Mouse (Mus musculus) hindbrain, embryonic 10.5 days (tissue): Measurements from ENCODE around the gene Lamb3. TPM values are rescaled to one million over a fixed set of nuclear protein-coding genes. Genes with fewer than 3 reads are reported as not detected.

ENCODE experiments used
- DNase-seq: peaks from one replicate; pipeline ENCODE4 v3.0.0-alpha.2; 2017; ENCODE audit warnings: low spot score
- H3K27ac ChIP-seq: fragments of 300-500 bp; sonication (generic); 2 replicates; pipeline ENCODE4 v1.5.1; 2016; ENCODE audit warnings: mild to moderate bottlenecking, moderate library complexity
- H3K27me3 ChIP-seq: fragments of 300-500 bp; sonication (generic); 2 replicates; pipeline ENCODE4 v1.6.1; 2016; ENCODE audit warnings: mild to moderate bottlenecking; ENCODE audit not compliant: poor library complexity, insufficient read depth, severe bottlenecking
- H3K36me3 ChIP-seq: fragments of 300-500 bp; sonication (generic); 2 replicates; pipeline ENCODE4 v1.6.1; 2016; ENCODE audit warnings: mild to moderate bottlenecking, moderate library complexity
- H3K4me1 ChIP-seq: fragments of 300-500 bp; sonication (generic); replicated peaks from 2 replicates; pipeline ENCODE4 v1.6.1; 2016; ENCODE audit warnings: mild to moderate bottlenecking
- H3K4me3 ChIP-seq: fragments of 300-500 bp; sonication (generic); 2 replicates; pipeline ENCODE4 v1.5.1; 2016; ENCODE audit warnings: mild to moderate bottlenecking, moderate library complexity
- H3K9me3 ChIP-seq: fragments of 300-500 bp; sonication (generic); 2 replicates; pipeline ENCODE4 v1.6.1; 2016; ENCODE audit warnings: mild to moderate bottlenecking, moderate library complexity
- WGBS: fragments of 180-500 bp; shearing (Covaris S2); methylation state at CpG from one replicate; pipeline ENCODE4 v1.1.7; 2016; 5-methylcytosine and 5-hydroxymethylcytosine counted together
- polyA plus RNA-seq: library from polyadenylated mRNA; unstranded; fragments of >200 nt; fragmentation: Nextera tagmentation; extraction: Ambion mirVana; gene quantifications from 2 replicates; pipeline ENCODE4 v1.2.1, GENCODE M21; 2016

Gene Lamb3
- 0.37 and 0.46 TPM in 2 replicates for polyA plus RNA-seq

DNA sequence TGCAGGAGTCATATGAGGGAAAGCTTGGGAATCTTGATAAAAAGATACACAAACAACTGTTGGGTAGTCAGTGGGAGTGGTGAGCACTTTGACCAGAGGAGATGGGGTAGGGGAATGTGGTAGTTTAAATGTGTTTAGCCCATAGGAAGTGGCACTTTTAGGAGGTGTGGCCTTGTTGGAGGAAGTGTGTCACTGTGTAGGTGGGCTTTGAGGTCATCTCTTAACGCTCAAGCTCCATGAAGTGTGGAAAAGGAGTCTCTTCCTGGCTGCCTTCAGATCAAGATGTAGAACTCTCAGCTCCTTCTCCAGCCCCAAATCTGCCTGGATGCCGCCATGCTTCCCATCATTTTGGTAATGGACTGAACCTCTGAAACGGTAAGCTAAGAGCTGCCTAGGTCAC is at the start of gene Lamb3:
Gene Lamb3, plus strand, starts transcription at position 197 of the 400 bp plus-strand sequence.
- no peak for DNase-seq
- H3K27me3 ChIP-seq: no peaks in the 10 kb centered on the region
- no peaks in the 10 kb centered on the region for H3K4me1 ChIP-seq
- no peak within 1 kb of the TSS for H3K4me3 ChIP-seq
- no peaks in the 10 kb centered on the region for H3K36me3 ChIP-seq
- 90% methylated on average over 3 of the region's 3 CpGs for WGBS
- no peaks in the 10 kb centered on the region for H3K9me3 ChIP-seq
- H3K27ac ChIP-seq: no peak within 1 kb of the TSS

DNA sequence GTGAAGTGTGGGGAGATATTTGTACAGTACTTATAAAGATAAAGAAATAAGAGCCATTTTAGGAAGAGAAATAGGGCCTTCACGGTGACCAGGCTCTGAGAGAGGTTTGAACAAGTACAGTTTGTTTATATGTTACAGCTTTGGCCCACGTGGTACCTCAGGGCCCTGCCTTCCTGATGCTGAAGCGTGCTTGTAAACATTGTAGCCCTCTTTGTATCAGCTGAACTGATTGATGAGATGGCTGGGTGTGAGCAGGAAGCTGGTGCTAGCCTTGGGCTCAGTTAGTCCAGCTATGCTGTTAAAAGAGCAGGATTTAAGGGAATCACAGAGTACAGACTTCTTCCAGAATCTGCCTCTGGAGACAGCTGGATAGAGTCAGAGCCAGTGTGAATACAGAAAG is 48.3 kb upstream of the Lamb3 start:
- Histone ChIP-seq H3K27ac (no peak overlapping the region), H3K36me3 (no peaks in the 10 kb centered on the region), H3K27me3 (peaks cover 22% of the 10 kb centered on the region), H3K9me3 (no peaks in the 10 kb centered on the region), H3K4me3 (no peak overlapping the region), H3K4me1 (peaks cover 15% of the 10 kb centered on the region)
- DNase-seq: no peak
- 61% methylated on average over 3 of the region's 3 CpGs for WGBS

DNA sequence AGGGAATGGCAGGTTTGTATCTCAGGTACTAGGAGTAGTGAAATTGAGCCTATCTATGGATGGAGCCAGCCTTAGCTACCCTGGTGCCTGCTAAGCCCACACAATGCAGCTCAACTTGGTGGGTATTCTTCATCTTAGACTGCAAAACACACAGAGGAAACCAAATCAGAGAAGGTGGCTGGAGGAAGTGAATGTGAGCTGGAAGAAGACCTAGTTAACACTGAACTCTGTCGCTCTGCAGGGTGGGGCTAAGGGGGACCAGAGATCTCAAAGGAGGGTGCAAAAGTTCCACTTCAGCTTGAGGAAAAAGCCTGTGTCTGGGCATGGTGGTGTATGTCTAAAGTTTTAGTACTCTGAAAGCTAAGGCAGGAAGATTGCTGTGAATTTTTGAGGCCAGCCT is 47.9 kb upstream of the Lamb3 start:
- H3K36me3 ChIP-seq: no peaks in the 10 kb centered on the region
- H3K9me3 ChIP-seq: no peaks in the 10 kb centered on the region
- H3K27me3 ChIP-seq: peaks cover 18% of the 10 kb centered on the region
- no peak overlapping the region for H3K27ac ChIP-seq
- no peak overlapping the region for H3K4me3 ChIP-seq
- 48% methylated on average over 1 of the region's 1 CpGs for WGBS
- H3K4me1 ChIP-seq: peaks cover 15% of the 10 kb centered on the region
- no peak for DNase-seq

DNA sequence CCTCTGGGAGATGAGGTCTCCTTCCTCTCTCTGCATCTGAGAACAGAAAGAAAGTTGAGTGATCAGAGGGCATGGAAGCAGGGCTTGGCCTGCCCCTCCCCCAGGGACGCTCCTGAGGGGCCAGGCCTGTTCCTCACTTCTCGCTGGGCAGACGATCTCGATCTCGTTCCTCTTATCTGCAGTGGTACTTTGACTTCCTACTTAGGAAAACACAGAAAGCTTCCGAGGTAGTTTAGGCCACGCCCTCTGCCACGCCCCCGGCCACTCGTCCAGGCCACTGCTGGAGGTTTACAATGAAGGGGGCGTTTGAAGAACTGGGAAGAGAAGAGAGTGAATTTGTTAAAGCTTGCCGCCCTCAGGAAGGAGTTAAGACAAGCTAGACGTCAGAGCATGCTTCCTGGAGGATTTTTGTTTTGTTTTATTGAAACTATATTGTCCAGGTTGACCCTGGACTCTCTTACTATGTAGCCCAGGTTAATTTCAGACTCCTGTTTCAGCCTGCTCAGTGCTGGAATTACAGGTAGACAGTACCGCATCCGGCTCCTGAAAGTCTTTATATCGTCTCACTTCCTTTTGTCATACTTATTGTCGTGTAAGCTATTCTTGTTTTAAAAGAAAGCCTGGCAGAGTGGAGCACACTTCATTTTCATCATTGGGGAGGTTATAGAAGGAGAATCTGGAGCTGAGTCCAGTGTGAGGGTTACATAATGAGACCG is 47.0 kb upstream of the Lamb3 start:
- peak overlapping the region; percentile 62 for H3K27ac ChIP-seq
- DNase-seq: peak; percentile 68
- peaks cover 9% of the 10 kb centered on the region for H3K27me3 ChIP-seq
- H3K36me3 ChIP-seq: no peaks in the 10 kb centered on the region
- H3K9me3 ChIP-seq: no peaks in the 10 kb centered on the region
- H3K4me3 ChIP-seq: peak overlapping the region; percentile 42
- H3K4me1 ChIP-seq: peaks cover 15% of the 10 kb centered on the region
- 15% methylated on average over 18 of the region's 18 CpGs for WGBS

DNA sequence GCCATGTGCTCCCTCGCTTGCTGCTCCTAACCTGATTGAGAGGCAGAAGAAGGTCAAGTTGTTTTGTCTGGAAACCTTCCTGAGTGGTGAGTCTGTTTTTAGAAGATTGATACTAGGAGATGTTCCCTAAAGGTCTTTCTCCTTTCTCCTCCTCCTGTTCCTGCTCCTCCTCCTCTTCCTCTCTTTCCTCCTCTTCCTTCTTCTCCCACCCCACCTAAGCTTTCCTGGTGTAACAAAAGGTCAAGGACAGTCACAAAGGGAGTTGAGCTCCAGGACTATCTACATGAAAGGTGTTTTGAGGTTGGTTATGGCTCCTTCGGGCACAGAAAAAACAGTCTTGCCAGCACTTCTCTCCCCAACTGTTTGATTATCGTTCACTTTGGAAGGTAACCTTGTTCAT is 39.8 kb upstream of the Lamb3 start, which contains the start of gene A130010J15Rik:
Gene A130010J15Rik, plus strand, starts transcription at position 301 of the 400 bp plus-strand sequence.
- Histone ChIP-seq H3K36me3 (no peaks in the 10 kb centered on the region), H3K4me1 (peaks cover 13% of the 10 kb centered on the region), H3K27me3 (no peaks in the 10 kb centered on the region), H3K4me3 (no peak within 1 kb of the TSS), H3K27ac (no peak within 1 kb of the TSS), H3K9me3 (no peaks in the 10 kb centered on the region)
- no peak for DNase-seq
- 91% methylated on average over 3 of the region's 3 CpGs for WGBS

DNA sequence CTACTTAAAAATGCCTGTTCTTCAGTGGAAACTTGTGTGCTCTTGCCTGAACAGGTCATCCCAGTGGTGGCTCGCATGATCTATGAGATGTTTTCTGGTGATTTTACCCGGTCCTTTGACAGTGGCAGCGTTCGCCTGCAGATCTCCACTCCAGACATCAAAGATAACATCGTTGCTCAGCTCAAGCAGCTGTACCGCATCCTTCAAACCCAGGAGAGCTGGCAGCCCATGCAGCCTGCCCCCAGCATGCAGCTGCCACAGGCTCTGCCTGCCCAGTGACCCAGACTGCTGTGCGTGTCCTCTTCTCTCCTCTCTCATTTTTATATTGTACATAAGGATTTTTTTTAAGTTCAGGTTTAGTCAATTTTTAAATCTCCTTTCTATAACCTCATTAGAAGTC is 38.3 kb upstream of the Lamb3 start:
- Histone ChIP-seq H3K4me3 (no peak overlapping the region), H3K36me3 (no peaks in the 10 kb centered on the region), H3K27me3 (no peaks in the 10 kb centered on the region), H3K4me1 (peaks cover 23% of the 10 kb centered on the region), H3K27ac (no peak overlapping the region), H3K9me3 (no peaks in the 10 kb centered on the region)
- DNase-seq: no peak
- WGBS: 88% methylated on average over 7 of the region's 7 CpGs

DNA sequence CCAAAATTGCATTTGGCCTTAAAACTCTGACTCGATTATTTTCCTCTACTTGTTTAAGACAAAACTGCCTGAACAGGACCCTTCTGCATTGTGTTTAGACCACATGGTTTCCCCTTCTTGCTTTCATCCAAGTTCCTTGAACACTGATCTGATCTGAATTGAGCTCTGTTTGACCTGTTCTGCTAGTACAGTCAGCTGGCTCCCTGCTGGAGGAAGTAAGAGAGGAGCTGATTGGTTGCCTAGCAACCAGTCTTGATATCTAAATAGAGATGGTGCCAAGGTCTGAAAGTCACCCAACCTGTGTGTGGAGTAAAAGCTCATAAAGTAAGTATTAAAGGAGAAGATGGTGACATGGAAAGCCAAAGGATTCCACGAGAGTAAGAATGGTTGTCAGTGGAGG is 37.6 kb upstream of the Lamb3 start:
- no peak for DNase-seq
- no peaks in the 10 kb centered on the region for H3K36me3 ChIP-seq
- no peak overlapping the region for H3K27ac ChIP-seq
- peaks cover 26% of the 10 kb centered on the region for H3K4me1 ChIP-seq
- H3K4me3 ChIP-seq: no peak overlapping the region
- H3K9me3 ChIP-seq: no peaks in the 10 kb centered on the region
- no peaks in the 10 kb centered on the region for H3K27me3 ChIP-seq
- 86% methylated on average over 2 of the region's 2 CpGs for WGBS

DNA sequence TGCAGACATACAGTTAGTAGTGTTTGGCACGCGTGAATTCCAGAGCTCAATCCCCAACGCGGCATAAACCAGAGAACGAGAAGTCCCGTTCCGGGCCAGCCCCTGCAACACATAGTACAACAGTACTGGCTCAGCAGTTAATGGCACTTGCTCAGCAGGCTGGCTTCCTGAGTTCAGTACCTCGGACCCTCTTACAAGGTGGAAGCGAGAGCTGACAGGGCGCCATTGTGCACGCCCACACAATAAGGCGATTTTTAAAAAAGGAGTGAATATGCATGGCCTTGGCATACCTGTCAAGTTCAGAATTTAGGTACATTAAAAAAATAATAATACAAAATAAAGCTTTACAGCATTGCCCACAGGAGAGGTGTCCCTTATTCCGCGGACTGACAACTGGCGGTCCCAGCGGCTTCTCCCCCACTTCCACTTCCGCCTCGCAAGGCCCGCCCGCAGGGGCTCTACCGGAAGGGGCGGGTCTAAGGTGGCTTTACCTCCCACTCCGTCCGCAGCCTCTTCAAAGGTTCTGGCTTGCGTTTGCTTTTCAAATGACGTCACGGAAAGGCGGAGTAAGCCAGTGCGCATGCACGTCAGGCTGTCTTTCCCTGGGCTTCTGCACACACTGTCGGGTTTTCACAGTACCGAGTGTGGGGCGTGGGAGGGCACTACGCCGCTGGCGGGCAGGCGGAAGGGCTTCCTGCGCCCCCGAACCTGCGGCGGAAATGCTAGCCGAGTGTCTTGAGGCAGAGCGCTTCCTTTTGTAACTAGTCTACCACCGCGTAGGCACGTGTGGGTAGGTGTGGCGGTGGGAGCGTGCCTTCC is 34.3 kb upstream of the Lamb3 start:
- 2% methylated on average over 48 of the region's 48 CpGs for WGBS
- Histone ChIP-seq H3K4me1 (peaks cover 29% of the 10 kb centered on the region), H3K9me3 (no peaks in the 10 kb centered on the region), H3K4me3 (peak overlapping the region; percentile 87), H3K27me3 (no peaks in the 10 kb centered on the region), H3K36me3 (no peaks in the 10 kb centered on the region), H3K27ac (peak overlapping the region; percentile 92)
- peak; percentile 98 for DNase-seq

DNA sequence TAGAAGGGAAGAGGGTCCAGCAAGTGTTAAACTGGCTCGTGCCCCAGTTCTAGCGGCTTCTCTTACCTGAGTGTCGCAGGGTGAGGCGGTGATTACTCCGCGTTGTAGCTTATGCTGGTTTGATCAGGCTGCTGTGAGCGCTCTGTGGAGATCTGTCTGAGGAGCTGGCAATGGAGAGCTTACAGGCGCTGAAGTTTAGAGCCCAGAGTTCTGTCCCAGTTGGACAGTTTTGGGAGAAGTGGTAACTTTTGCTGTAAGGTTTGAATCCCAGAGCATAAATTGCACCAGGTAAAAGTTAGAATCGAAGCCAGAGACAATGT is 33.7 kb upstream of the Lamb3 start:
- H3K9me3 ChIP-seq: no peaks in the 10 kb centered on the region
- no peak for DNase-seq
- H3K4me3 ChIP-seq: peak overlapping the region; percentile 87
- H3K36me3 ChIP-seq: no peaks in the 10 kb centered on the region
- peak overlapping the region; percentile 92 for H3K27ac ChIP-seq
- WGBS: 23% methylated on average over 9 of the region's 9 CpGs
- H3K4me1 ChIP-seq: peaks cover 30% of the 10 kb centered on the region
- H3K27me3 ChIP-seq: no peaks in the 10 kb centered on the region

DNA sequence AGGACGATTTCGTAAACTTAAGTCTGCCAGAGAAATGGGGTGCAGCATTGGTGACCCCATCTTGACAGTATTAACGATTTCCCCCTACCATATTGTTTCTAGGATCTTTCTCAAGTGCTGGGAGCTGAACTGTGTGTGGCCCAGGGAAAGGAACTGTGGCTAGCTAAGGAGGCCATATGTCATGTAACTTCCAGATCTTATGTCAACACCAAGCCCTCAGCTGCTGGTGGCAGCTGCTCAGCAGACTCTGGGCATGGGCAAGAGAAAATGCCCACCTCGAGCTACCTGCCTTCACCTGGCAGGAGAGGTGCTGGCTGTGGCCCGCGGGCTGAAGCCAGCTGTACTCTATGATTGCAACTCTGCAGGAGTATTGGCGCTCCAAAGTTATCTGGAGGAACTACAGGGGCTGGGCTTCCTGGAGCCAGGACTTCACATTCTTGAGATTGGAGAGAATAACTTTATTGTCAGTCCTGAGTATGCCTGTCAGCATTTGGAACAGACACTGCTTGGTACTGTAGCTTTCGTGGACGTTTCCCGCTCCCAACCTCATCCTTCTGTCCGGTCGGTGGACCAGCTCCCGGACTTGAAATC is 33.3 kb upstream of the Lamb3 start:
- Histone ChIP-seq H3K27me3 (no peaks in the 10 kb centered on the region), H3K27ac (peak overlapping the region; percentile 92), H3K36me3 (no peaks in the 10 kb centered on the region), H3K4me1 (peaks cover 30% of the 10 kb centered on the region), H3K9me3 (no peaks in the 10 kb centered on the region), H3K4me3 (peak overlapping the region; percentile 87)
- WGBS: 93% methylated on average over 13 of the region's 13 CpGs
- no peak for DNase-seq

DNA sequence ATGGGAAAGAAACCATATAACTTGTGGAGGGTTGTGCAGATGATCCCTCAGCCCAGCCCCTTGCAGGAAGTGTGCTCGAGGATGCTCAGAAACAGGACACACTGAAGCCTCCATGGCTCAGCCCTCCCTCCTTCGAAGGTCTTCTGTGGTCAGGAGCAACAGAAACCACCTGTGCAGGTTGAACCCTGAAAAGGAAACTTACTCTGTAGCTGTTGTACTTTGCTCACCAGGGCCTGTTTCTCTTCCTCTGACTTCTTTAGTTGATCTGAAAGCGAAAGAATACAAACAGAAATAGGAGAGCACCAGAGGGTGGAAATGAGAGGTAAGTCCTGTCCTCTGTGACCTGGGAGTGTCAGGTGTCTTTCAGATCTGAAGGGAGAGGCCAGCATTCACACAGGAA is 26.4 kb upstream of the Lamb3 start:
- Histone ChIP-seq H3K27ac (no peak overlapping the region), H3K27me3 (no peaks in the 10 kb centered on the region), H3K9me3 (no peaks in the 10 kb centered on the region), H3K4me3 (no peak overlapping the region), H3K36me3 (no peaks in the 10 kb centered on the region), H3K4me1 (0 out of 2 replicates have a peak, but pooled peaks cover 4% of the 10 kb centered on the region)
- no peak for DNase-seq
- WGBS: 85% methylated on average over 3 of the region's 3 CpGs

DNA sequence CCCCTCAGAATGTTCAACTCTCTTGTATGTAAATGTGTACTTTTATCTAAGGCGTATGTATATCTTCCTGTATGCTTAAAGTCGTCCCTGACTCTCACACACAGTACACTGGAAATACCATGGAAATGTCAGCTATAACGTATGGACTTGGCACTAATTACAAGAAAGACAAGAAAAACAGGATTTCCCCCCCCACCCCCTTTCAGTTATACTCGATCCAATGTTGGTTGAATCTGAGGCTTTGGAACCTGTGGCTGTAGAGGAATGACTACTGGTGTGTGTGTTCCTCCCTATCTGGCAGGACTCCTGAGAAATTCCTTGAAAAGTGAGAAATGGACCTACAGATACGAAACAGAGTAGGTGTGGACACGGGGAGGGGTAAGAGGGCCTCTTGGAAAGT is 19.2 kb upstream of the Lamb3 start:
- WGBS: 85% methylated on average over 6 of the region's 6 CpGs
- Histone ChIP-seq H3K27ac (no peak overlapping the region), H3K4me1 (peaks cover 14% of the 10 kb centered on the region), H3K36me3 (no peaks in the 10 kb centered on the region), H3K4me3 (no peak overlapping the region), H3K9me3 (no peaks in the 10 kb centered on the region), H3K27me3 (no peaks in the 10 kb centered on the region)
- DNase-seq: no peak

DNA sequence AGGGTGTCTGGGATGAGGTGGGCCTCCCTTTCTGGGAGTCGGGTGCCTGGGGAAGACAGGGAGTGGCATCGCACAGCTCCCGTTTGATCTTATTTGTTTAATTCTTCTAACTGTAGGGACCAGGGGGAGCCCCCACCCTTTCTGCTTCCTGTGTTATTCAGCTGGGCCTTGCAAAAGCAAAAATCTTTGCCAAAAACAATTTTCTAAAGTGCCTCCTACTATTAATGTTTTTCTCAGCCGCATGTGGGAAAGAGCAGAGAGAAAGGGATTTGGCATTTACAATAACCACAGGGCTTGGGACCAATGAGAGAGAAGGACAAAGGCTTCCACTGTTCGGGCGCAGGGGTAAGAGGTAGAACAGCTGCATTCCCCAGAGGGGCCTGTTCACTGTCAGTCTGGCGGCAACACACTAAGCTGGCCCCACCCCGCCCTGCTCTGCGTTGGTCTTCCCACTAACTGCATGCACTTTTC is 18.3 kb upstream of the Lamb3 start:
- H3K27ac ChIP-seq: peak overlapping the region; percentile 25; the same call in 1 of the 2 replicates
- no peaks in the 10 kb centered on the region for H3K36me3 ChIP-seq
- no peaks in the 10 kb centered on the region for H3K27me3 ChIP-seq
- peaks cover 14% of the 10 kb centered on the region for H3K4me1 ChIP-seq
- no peak overlapping the region for H3K4me3 ChIP-seq
- H3K9me3 ChIP-seq: no peaks in the 10 kb centered on the region
- 48% methylated on average over 9 of the region's 9 CpGs for WGBS
- DNase-seq: peak; percentile 23
